Mouse (Mus musculus) bone marrow, adult 2 months (tissue): ENCODE measurements around the gene Mtfr2. TPM values are rescaled to one million over a fixed set of nuclear protein-coding genes. Genes with fewer than 3 reads are reported as not detected.

Source experiments
- H3K27ac ChIP-seq: fragments of 200-500 bp; 2 replicates; pipeline ENCODE4 v1.5.1; 2012; ENCODE audit warnings: low read depth, mild to moderate bottlenecking, control low read depth, inconsistent platforms, low read length; ENCODE audit not compliant: control insufficient read depth, poor library complexity, insufficient read depth
- H3K4me1 ChIP-seq: fragments of 200-500 bp; 2 replicates; pipeline ENCODE4 v1.6.1; 2011; ENCODE audit warnings: low read length; ENCODE audit not compliant: control insufficient read depth, insufficient read depth
- H3K4me3 ChIP-seq: fragments of 200-500 bp; replicated peaks from 2 replicates; pipeline ENCODE3; 2011; ENCODE audit warnings: mild to moderate bottlenecking, low read depth, low read length, control low read depth; ENCODE audit not compliant: control insufficient read depth
- CTCF ChIP-seq: fragments of 200-500 bp; IDR thresholded peaks from 2 replicates; pipeline ENCODE4 v1.5.1; 2011; ENCODE audit warnings: low read length, control low read depth; ENCODE audit not compliant: control insufficient read depth, insufficient read depth
- POLR2A ChIP-seq: fragments of 200-500 bp; IDR thresholded peaks from 2 replicates; pipeline ENCODE4 v1.6.1; 2011; ENCODE audit warnings: low read depth, mild to moderate bottlenecking, control low read depth, low read length, borderline replicate concordance; ENCODE audit not compliant: control insufficient read depth
- WGBS: fragments of 180-500 bp; shearing (Covaris S2); methylation state at CpG from one replicate; pipeline ENCODE4 v1.1.7; 2018; 5-methylcytosine and 5-hydroxymethylcytosine counted together
- polyA plus RNA-seq: library from polyadenylated mRNA; stranded (reverse); fragments of >200 nt; gene quantifications from 2 replicates; pipeline ENCODE4 v1.2.4, GENCODE M21; 2011; ENCODE audit warnings: low replicate concordance; ENCODE audit not compliant: missing spikeins, insufficient read depth, insufficient read length

The Mtfr2 gene
- polyA plus RNA-seq, 1 experiment: 17.4 TPM

- TF ChIP-seq POLR2A: no peak
- TF ChIP-seq CTCF: peak; percentile 27; the same call in 1 of the 2 replicates
- 65% methylated on average over 10 of the region's 10 CpGs for WGBS
- Histone ChIP-seq H3K4me1 (no peaks in the 10 kb centered on the region; the same call in 1 of the 2 replicates), H3K4me3 (no peak overlapping the region), H3K27ac (no peak overlapping the region)
These were observed 14.2 kb downstream of the Mtfr2 start for GRCm38 (mm10) chr10:20361542-20362449.

GRCm38 (mm10) chr10:20362450-20363118 is 15.0 kb downstream of the Mtfr2 start:
- TF ChIP-seq POLR2A: no peak
- Histone ChIP-seq H3K4me3 (no peak overlapping the region), H3K27ac (no peak overlapping the region), H3K4me1 (no peaks in the 10 kb centered on the region; the same call in 1 of the 2 replicates)
- 81% methylated on average over 4 of the region's 4 CpGs for WGBS

GRCm38 (mm10) chr10:20372046-20372445 is 24.5 kb downstream of the Mtfr2 start:
- Histone ChIP-seq H3K4me1 (no peaks in the 10 kb centered on the region), H3K4me3 (no peak overlapping the region), H3K27ac (no peak overlapping the region)
- TF ChIP-seq POLR2A (no peak), CTCF (peak; percentile 24; the same call in 1 of the 2 replicates)
- WGBS: 92% methylated on average over 5 of the region's 5 CpGs

- Histone ChIP-seq H3K27ac (no peak overlapping the region), H3K4me3 (no peak overlapping the region), H3K4me1 (no peaks in the 10 kb centered on the region)
- TF ChIP-seq POLR2A (no peak), CTCF (no peak)
- WGBS: 81% methylated on average over 9 of the region's 9 CpGs
These were observed 30.1 kb downstream of the Mtfr2 start for GRCm38 (mm10) chr10:20377621-20378020.

GRCm38 (mm10) chr10:20379071-20379735 is 31.6 kb downstream of the Mtfr2 start:
- H3K4me3 ChIP-seq: no peak overlapping the region
- H3K4me1 ChIP-seq: no peaks in the 10 kb centered on the region
- H3K27ac ChIP-seq: no peak overlapping the region
- 75% methylated on average over 9 of the region's 9 CpGs for WGBS
- TF ChIP-seq CTCF (no peak), POLR2A (no peak)

- Histone ChIP-seq H3K4me3 (no peak overlapping the region), H3K4me1 (no peaks in the 10 kb centered on the region), H3K27ac (no peak overlapping the region)
- TF ChIP-seq POLR2A: no peak
- no peak for TF ChIP-seq CTCF
- WGBS: 75% methylated on average over 3 of the region's 3 CpGs
These were observed 33.2 kb downstream of the Mtfr2 start for GRCm38 (mm10) chr10:20380798-20381197.

- WGBS: 48% methylated on average over 3 of the region's 3 CpGs
- Histone ChIP-seq H3K4me3 (no peak overlapping the region), H3K27ac (no peak overlapping the region), H3K4me1 (no peaks in the 10 kb centered on the region)
- TF ChIP-seq POLR2A: no peak
- no peak for TF ChIP-seq CTCF
These were observed 33.8 kb downstream of the Mtfr2 start for GRCm38 (mm10) chr10:20381352-20381751.

- no peak overlapping the region for H3K4me3 ChIP-seq
- WGBS: 77% methylated on average over 6 of the region's 6 CpGs
- TF ChIP-seq CTCF: no peak
- TF ChIP-seq POLR2A: no peak
- H3K4me1 ChIP-seq: no peaks in the 10 kb centered on the region
- no peak overlapping the region for H3K27ac ChIP-seq
These were observed 35.3 kb downstream of the Mtfr2 start for GRCm38 (mm10) chr10:20382807-20383419.
